31 mouse cellular contexts compared by ENCODE assay signal in the genomic region with DNA sequence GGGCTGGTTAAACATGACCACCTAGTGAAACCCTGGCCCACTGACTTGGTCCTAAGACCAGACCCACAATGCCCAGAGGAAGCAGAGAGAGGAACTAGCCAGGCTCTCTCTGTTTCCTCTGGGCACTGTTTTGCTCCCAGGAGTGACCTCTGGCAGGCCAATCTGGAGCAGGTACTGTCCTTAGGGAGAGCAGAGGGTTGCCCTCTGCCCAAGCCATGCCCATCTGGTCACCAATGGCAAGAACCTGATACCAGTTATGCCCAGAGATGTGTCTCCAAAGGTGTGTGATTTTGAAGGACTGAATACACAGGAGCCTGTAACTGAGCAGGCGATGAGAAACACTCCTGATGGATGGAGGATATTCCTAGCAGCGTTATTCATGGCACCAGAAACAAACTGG. TPM values are rescaled to one million over a fixed set of nuclear protein-coding genes. Genes with fewer than 3 reads are reported as not detected.
A peak's percentile ranks its signal among the peaks of the same experiment; 100 is the strongest.
DNase-seq lines count a peak whose midpoint lies in the region; ATAC-seq and TF ChIP-seq lines count a peak whose summit lies in the region.
"Had no signal": no experiment of that assay in that cellular context is flagged by ENCODE, and none has a peak within 500 bp of the region (broad histone marks: within the 10 kb centered on the region; RNA-seq: fewer than 3 reads in every experiment).

No protein-coding gene starts in this region.

- intact Hi-C loops in left cerebral cortex, postnatal 4 days (cut with DNase I) = no loop called here

- 0 out of 2 replicates have a peak overlapping the region, but pooled peaks have one; percentile 48 for H3K4me2 ChIP-seq in embryonic facial prominence, embryonic 13.5 days
- H3K4me2 ChIP-seq in stomach, embryonic 14.5 days (replicated peaks; ENCODE audit: low read depth, low read length) = no peak overlapping the region
- no peak overlapping the region for H3K4me2 ChIP-seq in stomach, postnatal 0 days (replicated peaks; ENCODE audit: low read depth)

- no peak overlapping the region for H3K4me3 ChIP-seq in embryonic facial prominence, embryonic 13.5 days
- H3K4me3 ChIP-seq in embryonic facial prominence, embryonic 10.5 days = no peak overlapping the region
- no peak overlapping the region for H3K4me3 ChIP-seq in stomach, embryonic 14.5 days (ENCODE audit: low read depth, low read length)
- H3K4me3 ChIP-seq in stomach, postnatal 0 days (ENCODE audit: low read depth, low read length) = no peak overlapping the region
- H3K4me3 ChIP-seq: forebrain, embryonic 15.5 days had no signal

- peaks cover 64% of the 10 kb centered on the region for H3K27me3 ChIP-seq in embryonic facial prominence, embryonic 13.5 days
- H3K27me3 ChIP-seq in embryonic facial prominence, embryonic 10.5 days (replicated peaks; ENCODE audit: low read depth, poor library complexity, severe bottlenecking) = peaks cover 84% of the 10 kb centered on the region
- H3K27me3 ChIP-seq in stomach, embryonic 14.5 days (ENCODE audit: control insufficient read depth, insufficient read depth, low read length) = peaks cover 25% of the 10 kb centered on the region
- no peaks in the 10 kb centered on the region for H3K27me3 ChIP-seq in stomach, postnatal 0 days (ENCODE audit: control insufficient read depth, insufficient read depth, low read length)

- no peaks in the 10 kb centered on the region for H3K4me1 ChIP-seq in embryonic facial prominence, embryonic 13.5 days
- peaks cover 15% of the 10 kb centered on the region for H3K4me1 ChIP-seq in embryonic facial prominence, embryonic 10.5 days
- no peaks in the 10 kb centered on the region for H3K4me1 ChIP-seq in stomach, embryonic 14.5 days (ENCODE audit: control insufficient read depth, insufficient read depth, low read length)
- H3K4me1 ChIP-seq in stomach, postnatal 0 days (replicated peaks; ENCODE audit: control insufficient read depth, insufficient read depth) = no peaks in the 10 kb centered on the region

- H3K9ac ChIP-seq in embryonic facial prominence, embryonic 13.5 days = no peak overlapping the region
- H3K9ac ChIP-seq in stomach, embryonic 14.5 days (replicated peaks; ENCODE audit: low read depth, low read length) = no peak overlapping the region
- H3K9ac ChIP-seq in stomach, postnatal 0 days (ENCODE audit: low read length) = no peak overlapping the region
- H3K9ac ChIP-seq: forebrain, embryonic 15.5 days; hindbrain, embryonic 12.5 days; kidney, embryonic 15.5 days; limb, embryonic 15.5 days; liver, embryonic 14.5 days; midbrain, embryonic 15.5 days had no signal

- TF ChIP-seq EP300 in stomach, postnatal 0 days (optimal IDR thresholded peaks at IDR 0.05) = no peak

- H3K9me3 ChIP-seq in embryonic facial prominence, embryonic 13.5 days = no peaks in the 10 kb centered on the region
- H3K9me3 ChIP-seq in embryonic facial prominence, embryonic 10.5 days = no peaks in the 10 kb centered on the region
- no peaks in the 10 kb centered on the region for H3K9me3 ChIP-seq in stomach, embryonic 14.5 days (ENCODE audit: control insufficient read depth, low read depth, low read length)
- H3K9me3 ChIP-seq in stomach, postnatal 0 days (ENCODE audit: control insufficient read depth, low read length) = no peaks in the 10 kb centered on the region
- H3K9me3 ChIP-seq: forebrain, embryonic 10.5 days; forebrain, embryonic 15.5 days; G1E; hindbrain, embryonic 12.5 days; kidney, embryonic 15.5 days; limb, embryonic 10.5 days; limb, embryonic 15.5 days; midbrain, embryonic 10.5 days; midbrain, embryonic 15.5 days had no signal

- H3K27ac ChIP-seq in embryonic facial prominence, embryonic 13.5 days = no peak overlapping the region
- H3K27ac ChIP-seq in embryonic facial prominence, embryonic 10.5 days (replicated peaks) = no peak overlapping the region
- 0 out of 2 replicates have a peak overlapping the region, but pooled peaks have one; percentile 10 for H3K27ac ChIP-seq in stomach, embryonic 14.5 days (ENCODE audit: low read length)
- H3K27ac ChIP-seq in stomach, postnatal 0 days (replicated peaks) = no peak overlapping the region
- H3K27ac ChIP-seq: forebrain, embryonic 15.5 days; hindbrain, embryonic 12.5 days; hindbrain, postnatal 0 days; limb, embryonic 15.5 days; liver, embryonic 14.5 days; midbrain, embryonic 15.5 days had no signal

- TF ChIP-seq CTCF in stomach, postnatal 0 days (IDR thresholded peaks at IDR 0.05; ENCODE audit: low read depth) = no peak

- no peak for DNase-seq in cerebellum, adult 11 months
- no peak for DNase-seq in embryonic facial prominence, embryonic 10.5 days (ENCODE audit: low spot score)
- no peak for DNase-seq in stomach, postnatal 0 days (ENCODE audit: low spot score)
- DNase-seq in left cerebral cortex, postnatal 4 days = no peak
- DNase-seq: adrenal gland, adult 8-10 months; gastrocnemius, postnatal 25 days; heart, adult 11 months; heart, postnatal 36 days; layer of hippocampus, postnatal 36 days; right cerebral cortex, postnatal 25 days; thymus, postnatal 14 days had no signal

- 0 out of 2 replicates have a peak, but pooled peaks have one; percentile 17 for ATAC-seq in cerebellum, adult (ENCODE audit: insufficient number of reproducible peaks, low FRiP score, low TSS enrichment)
- no peak for ATAC-seq in embryonic facial prominence, embryonic 13.5 days (ENCODE audit: insufficient number of reproducible peaks, insufficient read depth, low FRiP score, low TSS enrichment, low read depth)
- ATAC-seq in stomach, embryonic 14.5 days (ENCODE audit: insufficient number of reproducible peaks, insufficient read depth, low FRiP score, low read depth) = no peak
- no peak for ATAC-seq in stomach, postnatal 0 days (ENCODE audit: low FRiP score, low TSS enrichment)
- ATAC-seq: forebrain, embryonic 15.5 days; hindbrain, postnatal 0 days; midbrain, embryonic 15.5 days had no signal

- 89% methylated on average over 2 of the region's 2 CpGs for WGBS in embryonic facial prominence, embryonic 13.5 days
- 87% methylated on average over 2 of the region's 2 CpGs for WGBS in embryonic facial prominence, embryonic 10.5 days
- WGBS in stomach, embryonic 14.5 days = 90% methylated on average over 2 of the region's 2 CpGs
- WGBS in stomach, postnatal 0 days = 81% methylated on average over 2 of the region's 2 CpGs

- H3K36me3 ChIP-seq in embryonic facial prominence, embryonic 13.5 days = no peaks in the 10 kb centered on the region
- H3K36me3 ChIP-seq in embryonic facial prominence, embryonic 10.5 days (replicated peaks) = no peaks in the 10 kb centered on the region
- no peaks in the 10 kb centered on the region for H3K36me3 ChIP-seq in stomach, embryonic 14.5 days (ENCODE audit: control insufficient read depth, insufficient read depth, low read length)
- H3K36me3 ChIP-seq in stomach, postnatal 0 days (ENCODE audit: control insufficient read depth, insufficient read depth, low read length) = no peaks in the 10 kb centered on the region
- H3K36me3 ChIP-seq: forebrain, embryonic 10.5 days; forebrain, embryonic 15.5 days; G1E; hindbrain, embryonic 12.5 days; kidney, embryonic 15.5 days; limb, embryonic 10.5 days; limb, embryonic 15.5 days; midbrain, embryonic 10.5 days; midbrain, embryonic 15.5 days had no signal

RNA-seq across cellular contexts. Expression of a gene that starts 0.4 kb away (rescaled TPM):
- 2.9 and 3.0 TPM in 2 replicates for polyA plus RNA-seq in embryonic facial prominence, embryonic 13.5 days (2015; fragmentation: Nextera tagmentation; extraction: Ambion mirVana)
- polyA plus RNA-seq in embryonic facial prominence, embryonic 10.5 days (2016; fragmentation: Nextera tagmentation; extraction: Ambion mirVana) = 3.0 and 3.3 TPM in 2 replicates
- polyA plus RNA-seq in stomach, embryonic 14.5 days (2014; fragmentation: Nextera tagmentation; extraction: Ambion mirVana) = 12.1 and 14.1 TPM in 2 replicates
- polyA plus RNA-seq in stomach, postnatal 0 days (2015; fragmentation: Nextera tagmentation; extraction: Ambion mirVana) = 17.2 and 20.5 TPM in 2 replicates
- not detected for total RNA-seq in left cerebral cortex, postnatal 4 days (2021)
- total RNA-seq: CH12.LX; gastrocnemius, adult 18-20 months; gastrocnemius, postnatal 25 days; megakaryocyte progenitor cell, adult 5-6 weeks; neutrophil, adult 5-6 weeks had no signal
- polyA plus RNA-seq: C2C12; forebrain, embryonic 15.5 days; G1E; heart, embryonic 11.5 days; liver, embryonic 14.5 days had no signal

RNA-seq across cellular contexts. Expression of a gene that starts 19.8 kb away (rescaled TPM):
- 2.4 and 3.0 TPM in 2 replicates for polyA plus RNA-seq in embryonic facial prominence, embryonic 13.5 days (2015; fragmentation: Nextera tagmentation; extraction: Ambion mirVana)
- 1.8 TPM in 2 replicates for polyA plus RNA-seq in embryonic facial prominence, embryonic 10.5 days (2016; fragmentation: Nextera tagmentation; extraction: Ambion mirVana)
- polyA plus RNA-seq in stomach, embryonic 14.5 days (2014; fragmentation: Nextera tagmentation; extraction: Ambion mirVana) = 6.3 and 6.9 TPM in 2 replicates
- polyA plus RNA-seq in stomach, postnatal 0 days (2015; fragmentation: Nextera tagmentation; extraction: Ambion mirVana) = 1.2 TPM in 2 replicates
- total RNA-seq in left cerebral cortex, postnatal 4 days (2021) = 10 to 100 TPM; 32.3 to 36.6 TPM
- total RNA-seq: CH12.LX; neutrophil, adult 5-6 weeks had no signal

RNA-seq across cellular contexts. Expression of a gene that starts 45.2 kb away (rescaled TPM):
- polyA plus RNA-seq in embryonic facial prominence, embryonic 13.5 days (2015; fragmentation: Nextera tagmentation; extraction: Ambion mirVana) = 6.0 and 6.8 TPM in 2 replicates
- polyA plus RNA-seq in embryonic facial prominence, embryonic 10.5 days (2016; fragmentation: Nextera tagmentation; extraction: Ambion mirVana) = 7.8 TPM in 2 replicates
- 3.8 and 5.0 TPM in 2 replicates for polyA plus RNA-seq in stomach, embryonic 14.5 days (2014; fragmentation: Nextera tagmentation; extraction: Ambion mirVana)
- polyA plus RNA-seq in stomach, postnatal 0 days (2015; fragmentation: Nextera tagmentation; extraction: Ambion mirVana) = 1.9 TPM in 2 replicates
- total RNA-seq in left cerebral cortex, postnatal 4 days (2021) = 1 to 10 TPM; 9.2 to 9.5 TPM

RNA-seq across cellular contexts. Expression of a gene that starts 45.3 kb away (rescaled TPM):
- polyA plus RNA-seq in embryonic facial prominence, embryonic 13.5 days (2015; fragmentation: Nextera tagmentation; extraction: Ambion mirVana) = 135 and 137 TPM in 2 replicates
- 171 and 177 TPM in 2 replicates for polyA plus RNA-seq in embryonic facial prominence, embryonic 10.5 days (2016; fragmentation: Nextera tagmentation; extraction: Ambion mirVana)
- polyA plus RNA-seq in stomach, embryonic 14.5 days (2014; fragmentation: Nextera tagmentation; extraction: Ambion mirVana) = 125 and 132 TPM in 2 replicates
- polyA plus RNA-seq in stomach, postnatal 0 days (2015; fragmentation: Nextera tagmentation; extraction: Ambion mirVana) = 87.0 and 90.2 TPM in 2 replicates
- 100 to 1,000 TPM; 106 TPM for total RNA-seq in left cerebral cortex, postnatal 4 days (2021)
